Mouse (Mus musculus): Measurements from ENCODE around the gene Ramp2. TPM values are rescaled to one million over a fixed set of nuclear protein-coding genes. Genes with fewer than 3 reads are reported as not detected.

The Ramp2 gene
- polyA plus RNA-seq, 1 experiment from 2014 or later = 32.6 TPM

- 38% methylated on average over 4 of the region's 4 CpGs for WGBS (ENCODE audit: insufficient replicate concordance)
- H3K36me3 ChIP-seq = no peaks in the 10 kb centered on the region
- H3K4me1 ChIP-seq = peaks cover 38% of the 10 kb centered on the region
- no peak overlapping the region for H3K4me3 ChIP-seq
- H3K27ac ChIP-seq = no peak overlapping the region
- no peak overlapping the region for H3K9ac ChIP-seq
- H3K27me3 ChIP-seq (replicated peaks) = peaks cover 79% of the 10 kb centered on the region
- ATAC-seq = no peak
- H3K4me2 ChIP-seq = peak overlapping the region; percentile 70; the same call in 1 of the 2 replicates
- H3K9me3 ChIP-seq (replicated peaks) = no peaks in the 10 kb centered on the region
These were observed 757 bp upstream of the Ramp2 start for GRCm38 (mm10) chr11:101245071-101245470.

GRCm38 (mm10) chr11:101246702-101247012, 829 bp downstream of the Ramp2 start:
- 0 out of 2 replicates have a peak, but pooled peaks have one; percentile 13 for ATAC-seq
- peak overlapping the region; percentile 55 for H3K9ac ChIP-seq
- WGBS (ENCODE audit: insufficient replicate concordance) = 5% methylated on average over 7 of the region's 7 CpGs
- peak overlapping the region; percentile 50 for H3K4me3 ChIP-seq
- H3K9me3 ChIP-seq (replicated peaks) = no peaks in the 10 kb centered on the region
- peak overlapping the region; percentile 70 for H3K4me2 ChIP-seq
- peak overlapping the region; percentile 16; the same call in 1 of the 2 replicates for H3K27ac ChIP-seq
- no peaks in the 10 kb centered on the region for H3K36me3 ChIP-seq
- H3K27me3 ChIP-seq (replicated peaks) = peaks cover 72% of the 10 kb centered on the region
- peaks cover 38% of the 10 kb centered on the region for H3K4me1 ChIP-seq

GRCm38 (mm10) chr11:101247521-101248030, 1.7 kb downstream of the Ramp2 start:
- no peak for ATAC-seq
- H3K4me2 ChIP-seq = peak overlapping the region; percentile 70; the same call in 1 of the 2 replicates
- H3K27ac ChIP-seq = no peak overlapping the region
- peak overlapping the region; percentile 50 for H3K4me3 ChIP-seq
- H3K27me3 ChIP-seq (replicated peaks) = peaks cover 63% of the 10 kb centered on the region
- no peaks in the 10 kb centered on the region for H3K9me3 ChIP-seq (replicated peaks)
- 65% methylated on average over 6 of the region's 6 CpGs for whole genome bisulfite sequencing (ENCODE audit: insufficient replicate concordance)
- no peaks in the 10 kb centered on the region for H3K36me3 ChIP-seq
- H3K4me1 ChIP-seq = peaks cover 45% of the 10 kb centered on the region
- H3K9ac ChIP-seq = no peak overlapping the region

GRCm38 (mm10) chr11:101248258-101248994, 2.6 kb downstream of the Ramp2 start:
- peaks cover 49% of the 10 kb centered on the region for H3K4me1 ChIP-seq
- WGBS (ENCODE audit: insufficient replicate concordance) = 20% methylated on average over 14 of the region's 14 CpGs
- no peak overlapping the region for H3K9ac ChIP-seq
- H3K27ac ChIP-seq = no peak overlapping the region
- H3K36me3 ChIP-seq = no peaks in the 10 kb centered on the region
- no peak; the same call in 1 of the 2 replicates for ATAC-seq
- no peaks in the 10 kb centered on the region for H3K9me3 ChIP-seq (replicated peaks)
- H3K4me2 ChIP-seq = peak overlapping the region; percentile 32; the same call in 1 of the 2 replicates
- H3K27me3 ChIP-seq (replicated peaks) = peaks cover 55% of the 10 kb centered on the region
- no peak overlapping the region for H3K4me3 ChIP-seq

GRCm38 (mm10) chr11:101251031-101251430, 5.2 kb downstream of the Ramp2 start:
- ATAC-seq = no peak
- Histone ChIP-seq H3K4me1 (peaks cover 51% of the 10 kb centered on the region), H3K27me3 (replicated peaks) (peaks cover 29% of the 10 kb centered on the region), H3K36me3 (peaks cover 7% of the 10 kb centered on the region), H3K4me3 (no peak overlapping the region), H3K9ac (no peak overlapping the region), H3K9me3 (replicated peaks) (no peaks in the 10 kb centered on the region), H3K27ac (no peak overlapping the region), H3K4me2 (no peak overlapping the region)
- 70% methylated on average over 2 of the region's 2 CpGs for WGBS (ENCODE audit: insufficient replicate concordance)

- H3K36me3 ChIP-seq = peaks cover 24% of the 10 kb centered on the region
- peak overlapping the region; percentile 91 for H3K4me2 ChIP-seq
- 8% methylated on average over 7 of the region's 7 CpGs for WGBS (ENCODE audit: insufficient replicate concordance)
- H3K9ac ChIP-seq = peak overlapping the region; percentile 91
- peak overlapping the region; percentile 89 for H3K4me3 ChIP-seq
- no peaks in the 10 kb centered on the region for H3K9me3 ChIP-seq (replicated peaks)
- peaks cover 10% of the 10 kb centered on the region for H3K27me3 ChIP-seq (replicated peaks)
- ATAC-seq = no peak
- H3K4me1 ChIP-seq = peaks cover 57% of the 10 kb centered on the region
- peak overlapping the region; percentile 94 for H3K27ac ChIP-seq
These were observed 7.1 kb downstream of the Ramp2 start for GRCm38 (mm10) chr11:101252941-101253340.

GRCm38 (mm10) chr11:101253613-101254389, 8.0 kb downstream of the Ramp2 start, which contains the start of gene Vps25:
Vps25 (plus strand) TSS chr11:101253707.
- under 1% methylated on average over 40 of the region's 40 CpGs for WGBS (ENCODE audit: insufficient replicate concordance)
- peak within 1 kb of the TSS; percentile 89 for H3K4me3 ChIP-seq
- H3K9me3 ChIP-seq (replicated peaks) = no peaks in the 10 kb centered on the region
- peaks cover 59% of the 10 kb centered on the region for H3K4me1 ChIP-seq
- peak within 1 kb of the TSS; percentile 91 for H3K4me2 ChIP-seq
- H3K36me3 ChIP-seq = peaks cover 33% of the 10 kb centered on the region
- H3K27me3 ChIP-seq (replicated peaks) = 0 out of 2 replicates have a peak, but pooled peaks cover 3% of the 10 kb centered on the region
- H3K27ac ChIP-seq = peak within 1 kb of the TSS; percentile 94
- H3K9ac ChIP-seq = peak within 1 kb of the TSS; percentile 91
- ATAC-seq = peak; percentile 87

- Histone ChIP-seq H3K4me1 (peaks cover 75% of the 10 kb centered on the region), H3K27me3 (replicated peaks) (no peaks in the 10 kb centered on the region), H3K4me2 (no peak overlapping the region), H3K36me3 (peaks cover 38% of the 10 kb centered on the region), H3K4me3 (no peak overlapping the region), H3K9me3 (replicated peaks) (no peaks in the 10 kb centered on the region), H3K9ac (no peak overlapping the region), H3K27ac (0 out of 2 replicates have a peak overlapping the region, but pooled peaks have one; percentile 32)
- ATAC-seq = no peak
- 76% methylated on average over 13 of the region's 13 CpGs for WGBS (ENCODE audit: insufficient replicate concordance)
These were observed 10.3 kb downstream of the Ramp2 start for GRCm38 (mm10) chr11:101255826-101256775.

GRCm38 (mm10) chr11:101259261-101259712, 13.5 kb downstream of the Ramp2 start:
- WGBS (ENCODE audit: insufficient replicate concordance) = 22% methylated on average over 6 of the region's 6 CpGs
- Histone ChIP-seq H3K27ac (peak overlapping the region; percentile 99), H3K4me1 (peaks cover 93% of the 10 kb centered on the region), H3K9ac (peak overlapping the region; percentile 93), H3K27me3 (replicated peaks) (peaks cover 29% of the 10 kb centered on the region), H3K9me3 (replicated peaks) (no peaks in the 10 kb centered on the region), H3K4me3 (peak overlapping the region; percentile 80), H3K36me3 (peaks cover 38% of the 10 kb centered on the region), H3K4me2 (peak overlapping the region; percentile 95)
- peak; percentile 2; the same call in 1 of the 2 replicates for ATAC-seq

- peak; percentile 93 for ATAC-seq
These were observed 14.4 kb downstream of the Ramp2 start, which contains the start of gene Wnk4 for GRCm38 (mm10) chr11:101259948-101260825. Wnk4 (plus strand) TSS chr11:101260567.

More at GRCm38 (mm10) chr11:101259948-101260825, 14.4 kb downstream of the Ramp2 start, which contains the start of gene Wnk4:
- H3K36me3 ChIP-seq = peaks cover 40% of the 10 kb centered on the region
- WGBS (ENCODE audit: insufficient replicate concordance) = 2% methylated on average over 35 of the region's 43 CpGs
- no peaks in the 10 kb centered on the region for H3K9me3 ChIP-seq (replicated peaks)
- peak within 1 kb of the TSS; percentile 99 for H3K27ac ChIP-seq
- peaks cover 37% of the 10 kb centered on the region for H3K27me3 ChIP-seq (replicated peaks)
- H3K4me2 ChIP-seq = peak within 1 kb of the TSS; percentile 95
- peak within 1 kb of the TSS; percentile 80 for H3K4me3 ChIP-seq
- H3K9ac ChIP-seq = peak within 1 kb of the TSS; percentile 93
- H3K4me1 ChIP-seq = peaks cover 91% of the 10 kb centered on the region
